Mouse (Mus musculus) liver, postnatal 0 days (tissue): ENCODE results near the gene Ror1.

ENCODE experiments used
- CTCF ChIP-seq: sonication (generic); IDR thresholded peaks from 2 replicates; pipeline ENCODE4 v1.5.1; 2016; ENCODE audit warnings: antibody characterized with exemption, low read depth
- EP300 ChIP-seq: IDR thresholded peaks from 2 replicates; pipeline ENCODE4 v1.6.1; 2016; ENCODE audit warnings: antibody characterized with exemption, low read depth, mild to moderate bottlenecking

DNA sequence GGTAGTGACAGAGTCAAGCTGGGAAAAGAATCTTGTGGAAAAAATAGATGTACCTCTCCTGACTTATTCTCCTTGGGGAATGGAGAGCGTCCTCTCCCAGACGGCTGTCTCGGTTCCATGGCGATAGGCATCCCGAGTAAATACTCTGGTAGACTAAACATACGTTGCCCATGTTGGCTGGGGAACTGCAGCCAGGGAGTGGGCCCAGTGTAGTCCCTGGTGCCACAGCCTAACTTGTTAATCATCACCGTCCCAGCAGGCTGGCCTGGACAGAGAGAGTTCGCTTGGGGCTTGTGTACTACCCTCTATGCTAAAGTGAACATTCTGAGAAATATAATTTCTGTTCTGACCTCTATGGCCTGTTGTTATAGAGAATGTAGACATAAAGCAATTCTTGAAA lies 148.7 kb downstream of the Ror1 start:
- TF ChIP-seq CTCF (no peak), EP300 (no peak)
